Mouse (Mus musculus): ENCODE results near the gene Sema3g. TPM values are rescaled to one million over a fixed set of nuclear protein-coding genes. Genes with fewer than 3 reads are reported as not detected.

Gene Sema3g
- polyA plus RNA-seq, 3 experiments from 2014 or later: not detected

Other genes starting within 250 kb of the Sema3g start
- gene Glt8d1, start 216.5 kb upstream of the Sema3g start, polyA plus RNA-seq (2017; shearing (Covaris generic)): 1 to 10 TPM; 8.6 to 8.8 (median 8.7) TPM
- gene Spcs1, start 216.2 kb upstream of the Sema3g start, polyA plus RNA-seq (2017; shearing (Covaris generic)): 100 to 1,000 TPM; 297 to 353 (median 327) TPM
- gene Pbrm1, start 198.7 kb upstream of the Sema3g start, polyA plus RNA-seq (2017; shearing (Covaris generic)): 10 to 100 TPM; 45.2 to 57.3 (median 54.1) TPM
- gene Gnl3, start 198.7 kb upstream of the Sema3g start, polyA plus RNA-seq (2017; shearing (Covaris generic)): 10 to 100 TPM; 48.2 to 99.0 (median 80.0) TPM
- gene Smim4, start 88.9 kb upstream of the Sema3g start, polyA plus RNA-seq (2017; shearing (Covaris generic)): 10 to 100 TPM; 48.6 to 86.1 (median 85.5) TPM
- not detected for gene Nt5dc2, start 86.8 kb upstream of the Sema3g start, polyA plus RNA-seq (2017; shearing (Covaris generic))
- gene Stab1, start 49.2 kb upstream of the Sema3g start, polyA plus RNA-seq (2017; shearing (Covaris generic)): 1 to 10 TPM; 1.9 to 4.1 (median 2.8) TPM
- gene Tnnc1, start 9.5 kb upstream of the Sema3g start, polyA plus RNA-seq (2017; shearing (Covaris generic)): not detected
- 100 to 1,000 TPM in 2 of 3 experiments, 10 to 100 TPM in 1; 77.1 to 218 (median 164) TPM for gene Nisch, start 914 bp upstream of the Sema3g start, polyA plus RNA-seq (2017; shearing (Covaris generic))
- 10 to 100 TPM; 11.8 to 13.2 (median 13.1) TPM for gene Phf7, start 33.5 kb downstream of the Sema3g start, polyA plus RNA-seq (2017; shearing (Covaris generic))
- 10 to 100 TPM; 23.6 to 28.7 (median 28.3) TPM for gene Bap1, start 33.6 kb downstream of the Sema3g start, polyA plus RNA-seq (2017; shearing (Covaris generic))
- gene Dnah1, start 106.0 kb downstream of the Sema3g start, polyA plus RNA-seq (2017; shearing (Covaris generic)): not detected
- 10 to 100 TPM; 18.0 to 20.5 (median 18.9) TPM for gene Capn7, start 118.8 kb downstream of the Sema3g start, polyA plus RNA-seq (2017; shearing (Covaris generic))
- gene Sh3bp5, start 218.2 kb downstream of the Sema3g start, polyA plus RNA-seq (2017; shearing (Covaris generic)): 10 to 100 TPM in 1 of 3 experiments, 1 to 10 TPM in 2; 5.4 to 11.5 (median 7.1) TPM

All from inflammation-experienced regulatory T-cells, adult 6 months (primary cell).